Mouse (Mus musculus) midbrain, embryonic 14.5 days (tissue): ENCODE data around the gene Dpf2. TPM values are rescaled to one million over a fixed set of nuclear protein-coding genes. Genes with fewer than 3 reads are reported as not detected.

Source experiments
- polyA plus RNA-seq: library from polyadenylated mRNA; unstranded; fragments of >200 nt; fragmentation: Nextera tagmentation; extraction: Ambion mirVana; gene quantifications from 2 replicates; pipeline ENCODE4 v1.2.1, GENCODE M21; 2014

Dpf2 gene
- polyA plus RNA-seq, 1 experiment from 2014 or later: 108 TPM

Other genes starting within 250 kb of the Dpf2 start
- gene Sipa1, start 249.3 kb downstream of the Dpf2 start, polyA plus RNA-seq: 8.1 and 11.5 TPM in 2 replicates
- gene Map3k11, start 224.3 kb downstream of the Dpf2 start, polyA plus RNA-seq: 6.8 and 12.1 TPM in 2 replicates
- gene Pcnx3, start 224.1 kb downstream of the Dpf2 start, polyA plus RNA-seq: 33.6 and 34.4 TPM in 2 replicates
- gene Kcnk7, start 208.6 kb downstream of the Dpf2 start, polyA plus RNA-seq: 0.21 and 0.28 TPM in 2 replicates
- 12.4 and 14.3 TPM in 2 replicates for gene Ehbp1l1, start 186.7 kb downstream of the Dpf2 start, polyA plus RNA-seq
- 154 and 169 TPM in 2 replicates for gene Fam89b, start 183.4 kb downstream of the Dpf2 start, polyA plus RNA-seq
- 10.1 and 10.5 TPM in 2 replicates for gene Ltbp3, start 172.1 kb downstream of the Dpf2 start, polyA plus RNA-seq
- 73.5 and 78.2 TPM in 2 replicates for gene Scyl1, start 141.6 kb downstream of the Dpf2 start, polyA plus RNA-seq
- 8.3 and 12.2 TPM in 2 replicates for gene Frmd8, start 37.7 kb downstream of the Dpf2 start, polyA plus RNA-seq
- gene Slc25a45, start 35.2 kb downstream of the Dpf2 start, polyA plus RNA-seq: 0.73 and 1.2 TPM in 2 replicates
- 9.9 and 10.8 TPM in 2 replicates for gene Tigd3, start 18.9 kb downstream of the Dpf2 start, polyA plus RNA-seq
- 12.3 and 16.2 TPM in 2 replicates for gene Cdc42ep2, start 11.8 kb upstream of the Dpf2 start, polyA plus RNA-seq
- 17.6 and 23.4 TPM in 2 replicates for gene Pola2, start 51.2 kb upstream of the Dpf2 start, polyA plus RNA-seq
- gene Slc22a20, start 73.1 kb upstream of the Dpf2 start, polyA plus RNA-seq: not detected in 2 replicates
- gene Capn1, start 102.9 kb upstream of the Dpf2 start, polyA plus RNA-seq: 2.4 and 2.6 TPM in 2 replicates
- 28.8 and 33.6 TPM in 2 replicates for gene Syvn1, start 133.6 kb upstream of the Dpf2 start, polyA plus RNA-seq
- 72.9 and 73.0 TPM in 2 replicates for gene Mrpl49, start 144.8 kb upstream of the Dpf2 start, polyA plus RNA-seq
- 602 and 698 TPM in 2 replicates for gene Fau, start 144.8 kb upstream of the Dpf2 start, polyA plus RNA-seq
- gene Znhit2, start 148.2 kb upstream of the Dpf2 start, polyA plus RNA-seq: 32.4 and 37.9 TPM in 2 replicates
- 43.7 and 57.6 TPM in 2 replicates for gene Tm7sf2, start 155.4 kb upstream of the Dpf2 start, polyA plus RNA-seq
- gene Vps51, start 164.2 kb upstream of the Dpf2 start, polyA plus RNA-seq: 86.1 and 86.7 TPM in 2 replicates
- not detected in 2 replicates for gene Tmem262, start 167.0 kb upstream of the Dpf2 start, polyA plus RNA-seq
- 0.92 and 1.6 TPM in 2 replicates for gene Gm28374, start 169.2 kb upstream of the Dpf2 start, polyA plus RNA-seq
- gene Zfpl1, start 171.9 kb upstream of the Dpf2 start, polyA plus RNA-seq: 85.5 and 90.6 TPM in 2 replicates
- 4.7 and 8.6 TPM in 2 replicates for gene Cdca5, start 172.0 kb upstream of the Dpf2 start, polyA plus RNA-seq
- gene AC131692.1, start 181.4 kb upstream of the Dpf2 start, polyA plus RNA-seq: not detected in 2 replicates
- gene Naaladl1, start 192.8 kb upstream of the Dpf2 start, polyA plus RNA-seq: 0.31 and 0.49 TPM in 2 replicates
- gene Sac3d1, start 205.6 kb upstream of the Dpf2 start, polyA plus RNA-seq: 45.8 and 56.6 TPM in 2 replicates
- 49.8 and 67.4 TPM in 2 replicates for gene Snx15, start 215.3 kb upstream of the Dpf2 start, polyA plus RNA-seq
- 0.25 TPM in 1 of 2 replicates, not detected in the other for gene Batf2, start 228.0 kb upstream of the Dpf2 start, polyA plus RNA-seq
- 104 and 145 TPM in 2 replicates for gene Arl2, start 228.5 kb upstream of the Dpf2 start, polyA plus RNA-seq